Mouse (Mus musculus): Measurements from ENCODE around the gene Sf3b2. TPM values are rescaled to one million over a fixed set of nuclear protein-coding genes. Genes with fewer than 3 reads are reported as not detected.

The Sf3b2 gene
- 25.7 TPM for polyA plus RNA-seq (2014; fragmentation: Illumina TruSeq; extraction: RNeasy Lipid Tissue Mini Kit (QIAGEN cat#74804); ENCODE audit: low replicate concordance)

DNA sequence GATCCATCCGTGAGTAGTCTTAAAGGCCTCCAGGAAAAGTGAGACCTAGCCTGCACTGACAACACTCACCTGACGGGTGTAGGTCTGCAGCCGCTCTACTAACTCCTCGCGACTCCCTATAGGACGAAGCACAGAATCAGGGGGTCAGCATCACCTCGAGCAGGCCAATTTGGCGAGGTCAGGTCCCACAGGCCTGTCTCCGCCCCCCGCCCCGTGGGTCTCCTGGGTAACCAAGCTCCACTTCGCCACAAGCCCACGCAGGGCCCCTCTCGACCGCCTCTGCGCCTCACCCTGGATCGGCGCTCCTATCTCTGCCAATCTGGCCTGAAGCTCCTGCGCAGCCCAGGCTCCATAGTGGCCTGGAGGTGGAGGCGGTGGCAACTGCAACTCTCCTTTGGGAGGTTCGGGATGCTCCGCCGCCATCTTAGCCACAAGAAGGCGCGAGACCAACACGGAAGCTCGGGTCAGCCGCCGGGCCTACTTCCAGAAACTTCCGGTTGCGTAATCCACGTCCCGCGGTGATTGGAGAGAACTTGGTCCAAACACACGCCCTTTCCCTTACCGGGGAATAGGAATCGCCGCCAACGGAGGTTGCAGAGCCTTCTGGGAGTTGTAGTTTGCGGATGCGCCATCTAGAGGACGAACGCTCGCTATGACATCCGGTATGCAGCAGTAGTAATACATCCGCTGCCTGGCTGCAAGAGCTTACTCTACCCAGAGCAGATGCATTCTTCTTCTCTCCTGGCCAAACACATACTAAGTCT, at the start of gene Sf3b2:
Gene Sf3b2, minus strand, starts transcription at position 484 of the 764 bp plus-strand sequence.

DNA sequence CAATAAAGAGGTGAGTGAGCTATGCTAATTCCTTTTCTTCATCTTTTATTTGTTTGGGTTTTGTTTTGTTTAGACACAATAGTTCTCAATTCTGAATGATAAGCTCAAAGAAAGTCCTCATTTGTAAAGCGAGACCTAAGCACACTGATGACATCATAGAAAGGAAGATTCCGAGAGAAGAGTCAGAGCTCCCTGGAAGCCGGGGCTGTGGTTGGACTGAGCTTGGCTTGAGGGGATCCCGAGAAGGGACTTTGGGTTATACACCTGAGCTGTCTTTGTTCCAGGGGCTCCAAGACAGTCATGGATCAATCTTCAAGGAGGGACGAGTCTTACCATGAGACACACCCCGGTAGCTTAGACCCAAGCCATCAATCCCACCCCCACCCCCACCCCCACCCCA, 40.2 kb upstream of the Sf3b2 start, which contains the start of gene Catsper1:
Gene Catsper1, plus strand, starts transcription at position 301 of the 400 bp plus-strand sequence.

DNA sequence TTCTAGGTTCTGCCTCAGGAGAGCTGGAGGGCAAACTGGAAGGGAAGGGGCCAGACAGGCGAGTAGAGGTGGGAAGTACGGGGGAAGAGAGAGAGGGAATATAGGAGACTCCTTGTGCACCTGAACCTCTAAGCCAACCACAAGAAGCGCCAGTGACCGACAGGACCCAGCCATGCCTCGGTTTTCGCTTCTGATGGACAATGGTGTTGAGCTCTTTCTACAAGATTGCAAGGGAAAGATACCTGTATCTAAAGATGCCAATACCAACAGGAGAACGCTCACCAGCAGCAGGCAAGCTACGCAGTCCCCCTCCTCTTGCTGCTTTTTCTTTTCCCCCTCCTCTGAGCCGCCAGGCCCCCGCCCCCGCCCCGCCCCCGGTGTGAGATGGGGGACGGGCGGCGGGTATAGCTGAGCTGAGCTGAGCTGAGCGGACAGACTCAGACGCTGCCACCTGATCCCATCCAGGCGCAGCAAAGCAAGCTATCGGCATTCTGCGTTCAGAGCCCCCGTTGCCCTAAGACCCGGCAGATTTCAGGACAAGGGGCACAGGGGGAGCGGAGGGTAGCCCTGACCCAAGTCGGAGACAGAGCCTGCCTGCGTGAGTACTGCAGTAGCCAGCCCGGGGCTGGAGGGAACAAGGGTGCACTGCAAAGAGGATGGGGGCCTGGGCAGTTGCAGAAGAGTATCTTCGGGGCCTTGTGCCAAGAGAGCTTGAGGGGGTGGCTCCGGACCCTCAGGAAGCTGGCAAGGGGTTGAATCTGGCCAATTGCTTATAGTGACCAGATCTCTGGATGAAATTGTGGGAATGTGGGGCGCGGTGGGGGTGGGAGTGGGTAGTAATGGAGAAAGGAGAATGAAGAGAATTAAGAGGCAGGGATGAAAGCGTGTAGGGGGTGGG, 2.9 kb upstream of the Sf3b2 start, which contains the start of gene Gal3st3:
Gene Gal3st3, plus strand, starts transcription at position 429 of the 898 bp plus-strand sequence.

DNA sequence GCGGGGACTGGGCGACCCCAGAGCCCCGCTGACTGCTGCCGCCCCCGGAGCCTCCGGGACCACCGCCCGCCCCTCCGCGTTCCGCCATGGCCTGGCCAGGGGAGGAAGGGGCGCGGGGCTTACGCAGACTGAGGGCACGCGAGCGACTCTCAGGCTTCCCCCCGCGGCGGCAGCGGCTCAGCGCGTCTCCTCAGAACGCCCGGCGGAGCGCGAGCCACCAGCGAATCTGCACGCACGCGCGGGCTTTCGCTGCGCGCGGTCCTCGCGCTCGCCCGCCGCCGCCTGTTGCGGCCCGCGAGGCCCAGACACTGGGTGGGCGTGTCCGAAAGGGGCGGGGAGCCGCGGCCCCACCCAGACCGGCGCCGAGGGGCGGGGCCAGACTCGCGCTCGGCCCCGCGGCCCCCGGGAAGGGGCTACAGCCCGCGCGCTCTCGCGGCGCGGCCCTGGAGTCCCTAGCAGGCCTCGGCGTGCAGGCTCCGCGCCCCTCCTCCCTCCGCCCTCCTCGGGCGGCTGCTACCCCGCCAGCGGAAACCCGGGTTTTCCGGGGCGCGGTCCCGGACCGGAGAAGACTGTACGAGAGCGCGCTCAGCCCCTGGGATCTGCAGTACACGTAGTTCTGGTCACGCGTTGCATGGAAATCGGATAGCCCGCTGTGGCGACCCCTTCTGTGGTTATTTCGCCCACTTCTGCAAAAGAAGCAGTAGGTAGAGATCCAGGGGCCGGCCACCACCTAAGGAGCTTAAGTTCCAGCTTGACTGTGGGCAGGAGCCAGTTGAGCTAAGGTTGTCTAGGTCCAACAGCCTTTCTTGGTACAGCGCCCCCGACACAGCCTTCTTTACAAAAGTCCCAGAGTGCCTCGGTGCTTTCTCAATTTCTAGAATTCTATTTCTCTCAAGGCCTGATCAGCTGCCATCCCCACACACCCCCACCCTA, 22.2 kb downstream of the Sf3b2 start, which contains the start of gene Pacs1:
Gene Pacs1, minus strand, starts transcription at position 319 of the 933 bp plus-strand sequence.

Other genes starting within 250 kb of the Sf3b2 start
- 0.26 TPM for gene Rin1, start 245.0 kb downstream of the Sf3b2 start, polyA plus RNA-seq (2014; fragmentation: Illumina TruSeq; extraction: RNeasy Lipid Tissue Mini Kit (QIAGEN cat#74804); ENCODE audit: low replicate concordance)
- not detected for gene Cd248, start 227.4 kb downstream of the Sf3b2 start, polyA plus RNA-seq (2014; fragmentation: Illumina TruSeq; extraction: RNeasy Lipid Tissue Mini Kit (QIAGEN cat#74804); ENCODE audit: low replicate concordance)
- not detected for gene Tmem151a, start 209.9 kb downstream of the Sf3b2 start, polyA plus RNA-seq (2014; fragmentation: Illumina TruSeq; extraction: RNeasy Lipid Tissue Mini Kit (QIAGEN cat#74804); ENCODE audit: low replicate concordance)
- 21.1 TPM for gene Yif1a, start 206.9 kb downstream of the Sf3b2 start, polyA plus RNA-seq (2014; fragmentation: Illumina TruSeq; extraction: RNeasy Lipid Tissue Mini Kit (QIAGEN cat#74804); ENCODE audit: low replicate concordance)
- gene Cnih2, start 196.9 kb downstream of the Sf3b2 start, polyA plus RNA-seq (2014; fragmentation: Illumina TruSeq; extraction: RNeasy Lipid Tissue Mini Kit (QIAGEN cat#74804); ENCODE audit: low replicate concordance): not detected
- gene Rab1b, start 188.4 kb downstream of the Sf3b2 start, polyA plus RNA-seq (2014; fragmentation: Illumina TruSeq; extraction: RNeasy Lipid Tissue Mini Kit (QIAGEN cat#74804); ENCODE audit: low replicate concordance): 0.67 TPM
- gene Klc2, start 176.9 kb downstream of the Sf3b2 start, polyA plus RNA-seq (2014; fragmentation: Illumina TruSeq; extraction: RNeasy Lipid Tissue Mini Kit (QIAGEN cat#74804); ENCODE audit: low replicate concordance): not detected
- 0.74 TPM for gene Pacs1, start 22.3 kb downstream of the Sf3b2 start, polyA plus RNA-seq (2014; fragmentation: Illumina TruSeq; extraction: RNeasy Lipid Tissue Mini Kit (QIAGEN cat#74804); ENCODE audit: low replicate concordance)
- gene Gal3st3, start 2.9 kb upstream of the Sf3b2 start, polyA plus RNA-seq (2014; fragmentation: Illumina TruSeq; extraction: RNeasy Lipid Tissue Mini Kit (QIAGEN cat#74804); ENCODE audit: low replicate concordance): not detected
- gene Catsper1, start 40.3 kb upstream of the Sf3b2 start, polyA plus RNA-seq (2014; fragmentation: Illumina TruSeq; extraction: RNeasy Lipid Tissue Mini Kit (QIAGEN cat#74804); ENCODE audit: low replicate concordance): not detected
- 1.3 TPM for gene Cst6, start 54.1 kb upstream of the Sf3b2 start, polyA plus RNA-seq (2014; fragmentation: Illumina TruSeq; extraction: RNeasy Lipid Tissue Mini Kit (QIAGEN cat#74804); ENCODE audit: low replicate concordance)
- gene Eif1ad, start 71.3 kb upstream of the Sf3b2 start, polyA plus RNA-seq (2014; fragmentation: Illumina TruSeq; extraction: RNeasy Lipid Tissue Mini Kit (QIAGEN cat#74804); ENCODE audit: low replicate concordance): 18.5 TPM
- gene Banf1, start 71.7 kb upstream of the Sf3b2 start, polyA plus RNA-seq (2014; fragmentation: Illumina TruSeq; extraction: RNeasy Lipid Tissue Mini Kit (QIAGEN cat#74804); ENCODE audit: low replicate concordance): 4.5 TPM
- gene Sart1, start 93.2 kb upstream of the Sf3b2 start, polyA plus RNA-seq (2014; fragmentation: Illumina TruSeq; extraction: RNeasy Lipid Tissue Mini Kit (QIAGEN cat#74804); ENCODE audit: low replicate concordance): 1.6 TPM
- gene Tsga10ip, start 107.1 kb upstream of the Sf3b2 start, polyA plus RNA-seq (2014; fragmentation: Illumina TruSeq; extraction: RNeasy Lipid Tissue Mini Kit (QIAGEN cat#74804); ENCODE audit: low replicate concordance): not detected
- 1.9 TPM for gene Drap1, start 129.5 kb upstream of the Sf3b2 start, polyA plus RNA-seq (2014; fragmentation: Illumina TruSeq; extraction: RNeasy Lipid Tissue Mini Kit (QIAGEN cat#74804); ENCODE audit: low replicate concordance)
- gene AI837181, start 129.7 kb upstream of the Sf3b2 start, polyA plus RNA-seq (2014; fragmentation: Illumina TruSeq; extraction: RNeasy Lipid Tissue Mini Kit (QIAGEN cat#74804); ENCODE audit: low replicate concordance): not detected
- not detected for gene Fosl1, start 152.1 kb upstream of the Sf3b2 start, polyA plus RNA-seq (2014; fragmentation: Illumina TruSeq; extraction: RNeasy Lipid Tissue Mini Kit (QIAGEN cat#74804); ENCODE audit: low replicate concordance)
- 0.15 TPM for gene Ccdc85b, start 162.4 kb upstream of the Sf3b2 start, polyA plus RNA-seq (2014; fragmentation: Illumina TruSeq; extraction: RNeasy Lipid Tissue Mini Kit (QIAGEN cat#74804); ENCODE audit: low replicate concordance)
- gene Fibp, start 165.2 kb upstream of the Sf3b2 start, polyA plus RNA-seq (2014; fragmentation: Illumina TruSeq; extraction: RNeasy Lipid Tissue Mini Kit (QIAGEN cat#74804); ENCODE audit: low replicate concordance): 2.7 TPM
- not detected for gene Ctsw, start 173.1 kb upstream of the Sf3b2 start, polyA plus RNA-seq (2014; fragmentation: Illumina TruSeq; extraction: RNeasy Lipid Tissue Mini Kit (QIAGEN cat#74804); ENCODE audit: low replicate concordance)
- 0.74 TPM for gene Efemp2, start 178.5 kb upstream of the Sf3b2 start, polyA plus RNA-seq (2014; fragmentation: Illumina TruSeq; extraction: RNeasy Lipid Tissue Mini Kit (QIAGEN cat#74804); ENCODE audit: low replicate concordance)
- not detected for gene Mus81, start 192.9 kb upstream of the Sf3b2 start, polyA plus RNA-seq (2014; fragmentation: Illumina TruSeq; extraction: RNeasy Lipid Tissue Mini Kit (QIAGEN cat#74804); ENCODE audit: low replicate concordance)
- 164 TPM for gene Cfl1, start 195.0 kb upstream of the Sf3b2 start, polyA plus RNA-seq (2014; fragmentation: Illumina TruSeq; extraction: RNeasy Lipid Tissue Mini Kit (QIAGEN cat#74804); ENCODE audit: low replicate concordance)
- gene 1700020D05Rik, start 208.3 kb upstream of the Sf3b2 start, polyA plus RNA-seq (2014; fragmentation: Illumina TruSeq; extraction: RNeasy Lipid Tissue Mini Kit (QIAGEN cat#74804); ENCODE audit: low replicate concordance): not detected
- not detected for gene Snx32, start 215.1 kb upstream of the Sf3b2 start, polyA plus RNA-seq (2014; fragmentation: Illumina TruSeq; extraction: RNeasy Lipid Tissue Mini Kit (QIAGEN cat#74804); ENCODE audit: low replicate concordance)